Mouse (Mus musculus) cerebellum, adult 9-11 months (tissue): ENCODE data around the gene Tfe3.
"Not testable (repeated sequence)": the region's sequence is repeated elsewhere in the genome, so short reads cannot be mapped to it uniquely, and the experiment has no call there.

ENCODE experiments used
- DNase-seq: peaks from one replicate; pipeline ENCODE4 v3.0.0; 2022

Gene Tfe3

GRCm38 (mm10) chrX:7762137-7762920 is at the start of gene Tfe3:
Gene Tfe3, plus strand, starts transcription at chrX:7762560.
- DNase-seq, result peak; percentile 96

GRCm38 (mm10) chrX:7713764-7714134 is 48.6 kb upstream of the Tfe3 start:
- not testable (repeated sequence) for DNase-seq

- peak; percentile 98 for DNase-seq
Measured at GRCm38 (mm10) chrX:7714135-7714899, 48.0 kb upstream of the Tfe3 start, which contains the start of gene Wdr45. Gene Wdr45, plus strand, starts transcription at chrX:7714333.

- not testable (repeated sequence) for DNase-seq
Measured at GRCm38 (mm10) chrX:7716058-7716457, 46.3 kb upstream of the Tfe3 start.

GRCm38 (mm10) chrX:7721514-7722281 is 40.7 kb upstream of the Tfe3 start, which contains the start of gene Gm45208:
Gene Gm45208, plus strand, starts transcription at chrX:7722245.
- peak; percentile 84 for DNase-seq

GRCm38 (mm10) chrX:7722282-7722611 is 40.1 kb upstream of the Tfe3 start:
- no peak for DNase-seq

GRCm38 (mm10) chrX:7722691-7723090 is 39.7 kb upstream of the Tfe3 start:
- DNase-seq, result no peak

GRCm38 (mm10) chrX:7724135-7724534 is 38.2 kb upstream of the Tfe3 start:
- no peak for DNase-seq

- DNase-seq, result no peak
Measured at GRCm38 (mm10) chrX:7725841-7726240, 36.5 kb upstream of the Tfe3 start.

- peak; percentile 37 for DNase-seq
Measured at GRCm38 (mm10) chrX:7727176-7727575, 35.2 kb upstream of the Tfe3 start.

GRCm38 (mm10) chrX:7728215-7728921 is 34.0 kb upstream of the Tfe3 start, which contains the start of gene Praf2:
Gene Praf2, plus strand, starts transcription at chrX:7728439.
- peak; percentile 86 for DNase-seq

GRCm38 (mm10) chrX:7728922-7729265 is 33.5 kb upstream of the Tfe3 start:
- DNase-seq, result no peak

- DNase-seq, result peak; percentile 66
Measured at GRCm38 (mm10) chrX:7733571-7734156, 28.7 kb upstream of the Tfe3 start.

- DNase-seq, result peak; percentile 91
Measured at GRCm38 (mm10) chrX:7739336-7740081, 22.9 kb upstream of the Tfe3 start.

GRCm38 (mm10) chrX:7740082-7740819 is 22.1 kb upstream of the Tfe3 start:
- DNase-seq, result no peak

GRCm38 (mm10) chrX:7741103-7741502 is 21.3 kb upstream of the Tfe3 start:
- DNase-seq, result peak; percentile 77

GRCm38 (mm10) chrX:7743470-7743869 is 18.9 kb upstream of the Tfe3 start:
- no peak for DNase-seq

GRCm38 (mm10) chrX:7744940-7745339 is 17.4 kb upstream of the Tfe3 start:
- DNase-seq, result no peak

- DNase-seq, result no peak
Measured at GRCm38 (mm10) chrX:7745429-7745828, 16.9 kb upstream of the Tfe3 start.

GRCm38 (mm10) chrX:7750432-7751116 is 11.8 kb upstream of the Tfe3 start, which contains the start of gene Ccdc120:
Gene Ccdc120, minus strand, starts transcription at chrX:7750905.
- DNase-seq, result peak; percentile 89
